Mouse (Mus musculus) CH12.LX (cell line): Measurements from ENCODE around the gene Rab15.

ENCODE experiments used
- CTCF ChIP-seq, 2 experiments: IDR thresholded peaks in 1 of 2; conservative IDR thresholded peaks in 1 of 2; 2 replicates each; pipeline ENCODE4 v1.5.1; 2011 to 2012; ENCODE audit warnings: low read depth in 2 of 2, low read length in 2 of 2, improper control_type of control experiment in 1 of 2, inconsistent platforms in 1 of 2, mild to moderate bottlenecking in 1 of 2, moderate library complexity in 1 of 2
- USF1 ChIP-seq: IDR thresholded peaks from 2 replicates; pipeline ENCODE4 v1.6.1; 2014; ENCODE audit warnings: low read depth, mild to moderate bottlenecking, inconsistent platforms, low read length, improper control_type of control experiment

GRCm38 (mm10) chr12:76807796-76808195, 14.9 kb downstream of the Rab15 start:
- no peak for TF ChIP-seq CTCF (conservative IDR thresholded peaks at IDR 0.05 in 1 of 2, IDR thresholded peaks at IDR 0.05 in 1 of 2; ENCODE audit: low read depth in 2 of 2, low read length in 2 of 2)
- TF ChIP-seq USF1: 0 out of 2 replicates have a peak, but pooled peaks have one; percentile 2
